Mouse (Mus musculus) cerebellum, postnatal 10 days (tissue): ENCODE data around the gene Cyp2f2.

Experiments used
- DNase-seq, 2 experiments: peaks; one replicate each; pipeline ENCODE4 v3.0.0; 2021; ENCODE audit warnings: mixed read lengths in 2 of 2

Gene Cyp2f2

GRCm38 (mm10) chr7:27156005-27156404 is 36.3 kb downstream of the Cyp2f2 start:
- DNase-seq = peak; percentile 51 to 65

- DNase-seq = no peak
These were observed 38.5 kb downstream of the Cyp2f2 start for GRCm38 (mm10) chr7:27158171-27158570.

- DNase-seq = no peak
These were observed 39.5 kb downstream of the Cyp2f2 start for GRCm38 (mm10) chr7:27159256-27159655.

- DNase-seq = peak; percentile 93 to 96
These were observed 40.2 kb downstream of the Cyp2f2 start for GRCm38 (mm10) chr7:27159882-27160281.

- DNase-seq = no peak
These were observed 41.2 kb downstream of the Cyp2f2 start for GRCm38 (mm10) chr7:27160921-27161320.

- DNase-seq = no peak
These were observed 42.0 kb downstream of the Cyp2f2 start for GRCm38 (mm10) chr7:27161744-27162143.

GRCm38 (mm10) chr7:27162780-27163449 is 43.2 kb downstream of the Cyp2f2 start:
- DNase-seq = no peak

- DNase-seq = peak; percentile 40 to 45
These were observed 43.7 kb downstream of the Cyp2f2 start for GRCm38 (mm10) chr7:27163450-27163805.

GRCm38 (mm10) chr7:27164112-27164947 is 44.6 kb downstream of the Cyp2f2 start:
- peak; percentile 51 to 56 for DNase-seq

- DNase-seq = peak; percentile 85 to 87
These were observed 45.4 kb downstream of the Cyp2f2 start for GRCm38 (mm10) chr7:27165007-27165655.

GRCm38 (mm10) chr7:27165696-27166095 is 46.0 kb downstream of the Cyp2f2 start:
- no peak for DNase-seq

- peak; percentile 90 to 91 for DNase-seq
These were observed 46.5 kb downstream of the Cyp2f2 start for GRCm38 (mm10) chr7:27166229-27166613.

- peak; percentile 98 for DNase-seq
These were observed 47.1 kb downstream of the Cyp2f2 start, which contains the start of gene Egln2 for GRCm38 (mm10) chr7:27166614-27167474. Gene Egln2, minus strand, starts transcription at chr7:27166802.

- DNase-seq = no peak
These were observed 47.9 kb downstream of the Cyp2f2 start for GRCm38 (mm10) chr7:27167475-27168094.

GRCm38 (mm10) chr7:27168371-27168770 is 48.7 kb downstream of the Cyp2f2 start:
- no peak for DNase-seq

- DNase-seq = no peak
These were observed 51.3 kb downstream of the Cyp2f2 start for GRCm38 (mm10) chr7:27170981-27171380.

GRCm38 (mm10) chr7:27174496-27174895 is 54.8 kb downstream of the Cyp2f2 start:
- no peak for DNase-seq

- no peak for DNase-seq
These were observed 55.2 kb downstream of the Cyp2f2 start for GRCm38 (mm10) chr7:27174896-27175295.

GRCm38 (mm10) chr7:27177942-27178323 is 58.2 kb downstream of the Cyp2f2 start:
- DNase-seq = no peak

GRCm38 (mm10) chr7:27178324-27179216 is 58.9 kb downstream of the Cyp2f2 start, which contains the start of gene Rab4b:
Gene Rab4b, minus strand, starts transcription at chr7:27178896.
- peak; percentile 99 to 100 for DNase-seq
